18 mouse cellular contexts compared by ENCODE assay signal in genomic region chr2:91977960-91978359, GRCm38 (mm10). TPM values are rescaled to one million over a fixed set of nuclear protein-coding genes. Genes with fewer than 3 reads are reported as not detected.
A peak's percentile ranks its signal among the peaks of the same experiment; 100 is the strongest.
DNase-seq lines count a peak whose midpoint lies in the region; ATAC-seq and TF ChIP-seq lines count a peak whose summit lies in the region.
"Had no signal": no experiment of that assay in that cellular context is flagged by ENCODE, and none has a peak within 500 bp of the region (broad histone marks: within the 10 kb centered on the region; RNA-seq: fewer than 3 reads in every experiment).

No protein-coding gene starts in this region.

- peaks cover 27% of the 10 kb centered on the region for H3K4me1 ChIP-seq in forebrain, embryonic 14.5 days (ENCODE audit: control insufficient read depth, insufficient read depth, low read length)
- peaks cover 48% of the 10 kb centered on the region for H3K4me1 ChIP-seq in forebrain, embryonic 13.5 days
- H3K4me1 ChIP-seq in intestine, embryonic 15.5 days (replicated peaks), result peaks cover 27% of the 10 kb centered on the region
- H3K4me1 ChIP-seq in intestine, postnatal 0 days (replicated peaks; ENCODE audit: control insufficient read depth, insufficient read depth, low read length), result no peaks in the 10 kb centered on the region

- WGBS in forebrain, embryonic 14.5 days, result 90% methylated on average over 4 of the region's 4 CpGs
- WGBS in forebrain, embryonic 13.5 days, result 86% methylated on average over 4 of the region's 4 CpGs
- whole genome bisulfite sequencing in intestine, embryonic 15.5 days, result 78% methylated on average over 4 of the region's 4 CpGs
- 73% methylated on average over 4 of the region's 4 CpGs for WGBS in intestine, postnatal 0 days

- no peak for ATAC-seq in forebrain, embryonic 14.5 days
- no peak for ATAC-seq in forebrain, embryonic 13.5 days
- ATAC-seq in intestine, embryonic 15.5 days, result no peak
- ATAC-seq in intestine, postnatal 0 days, result no peak
- ATAC-seq in common myeloid progenitor, adult 5-6 weeks (replicated peaks; ENCODE audit: low read depth, poor library complexity, severe bottlenecking), result peak; percentile 76
- 0 out of 2 replicates have a peak, but pooled peaks have one; percentile 15 for ATAC-seq in monocyte, adult 5-6 weeks (replicated peaks; ENCODE audit: insufficient number of reproducible peaks, low FRiP score, low TSS enrichment, poor library complexity, severe bottlenecking)
- no peak for ATAC-seq in cerebellum, adult (ENCODE audit: insufficient number of reproducible peaks, low FRiP score, low TSS enrichment)

- peaks cover 30% of the 10 kb centered on the region for H3K27me3 ChIP-seq in forebrain, embryonic 14.5 days (replicated peaks; ENCODE audit: control insufficient read depth, insufficient read depth, low read length)
- H3K27me3 ChIP-seq in forebrain, embryonic 13.5 days, result peaks cover 39% of the 10 kb centered on the region
- peaks cover 31% of the 10 kb centered on the region for H3K27me3 ChIP-seq in intestine, embryonic 15.5 days (replicated peaks)
- peaks cover 28% of the 10 kb centered on the region for H3K27me3 ChIP-seq in intestine, postnatal 0 days (replicated peaks; ENCODE audit: control insufficient read depth, insufficient read depth, low read length)

- H3K36me3 ChIP-seq in forebrain, embryonic 14.5 days (ENCODE audit: control insufficient read depth, insufficient read depth, low read length), result no peaks in the 10 kb centered on the region
- H3K36me3 ChIP-seq in forebrain, embryonic 13.5 days (ENCODE audit: poor library complexity, severe bottlenecking), result no peaks in the 10 kb centered on the region
- H3K36me3 ChIP-seq in intestine, embryonic 15.5 days, result 0 out of 2 replicates have a peak, but pooled peaks cover 3% of the 10 kb centered on the region
- H3K36me3 ChIP-seq in intestine, postnatal 0 days (ENCODE audit: control insufficient read depth, insufficient read depth), result no peaks in the 10 kb centered on the region; the same call in 1 of the 2 replicates
- H3K36me3 ChIP-seq: hindbrain, embryonic 10.5 days had no signal

- H3K9me3 ChIP-seq in forebrain, embryonic 14.5 days (replicated peaks; ENCODE audit: control insufficient read depth, low read length), result no peaks in the 10 kb centered on the region
- H3K9me3 ChIP-seq in forebrain, embryonic 13.5 days (replicated peaks), result no peaks in the 10 kb centered on the region
- H3K9me3 ChIP-seq in intestine, embryonic 15.5 days, result no peaks in the 10 kb centered on the region
- no peaks in the 10 kb centered on the region for H3K9me3 ChIP-seq in intestine, postnatal 0 days (ENCODE audit: control insufficient read depth)
- H3K9me3 ChIP-seq: hindbrain, embryonic 10.5 days had no signal

- no peak overlapping the region for H3K4me3 ChIP-seq in forebrain, embryonic 14.5 days (ENCODE audit: low read depth, low read length)
- no peak overlapping the region for H3K4me3 ChIP-seq in forebrain, embryonic 13.5 days
- no peak overlapping the region for H3K4me3 ChIP-seq in intestine, embryonic 15.5 days (replicated peaks)
- no peak overlapping the region for H3K4me3 ChIP-seq in intestine, postnatal 0 days (ENCODE audit: low read depth, low read length)
- H3K4me3 ChIP-seq: hindbrain, embryonic 10.5 days had no signal

- TF ChIP-seq CTCF in intestine, postnatal 0 days (IDR thresholded peaks at IDR 0.05; ENCODE audit: low read depth), result no peak

- peak overlapping the region; percentile 21; the same call in 1 of the 2 replicates for H3K27ac ChIP-seq in forebrain, embryonic 14.5 days (ENCODE audit: low read depth, low read length)
- no peak overlapping the region for H3K27ac ChIP-seq in forebrain, embryonic 13.5 days
- peak overlapping the region; percentile 40 for H3K27ac ChIP-seq in intestine, embryonic 15.5 days
- H3K27ac ChIP-seq in intestine, postnatal 0 days (ENCODE audit: low read depth, low read length), result no peak overlapping the region
- H3K27ac ChIP-seq: hindbrain, embryonic 10.5 days had no signal

- H3K4me2 ChIP-seq in forebrain, embryonic 14.5 days (ENCODE audit: low read length), result no peak overlapping the region
- no peak overlapping the region for H3K4me2 ChIP-seq in forebrain, embryonic 13.5 days
- no peak overlapping the region for H3K4me2 ChIP-seq in intestine, embryonic 15.5 days (replicated peaks)
- H3K4me2 ChIP-seq in intestine, postnatal 0 days (replicated peaks; ENCODE audit: low read depth), result no peak overlapping the region

- DNase-seq in forebrain, embryonic 14.5 days (ENCODE audit: low spot score), result no peak
- DNase-seq in T-cell, adult 2 months (ENCODE audit: low spot score), result no peak
- DNase-seq: cerebellum, adult 11 months; gastrocnemius, postnatal 36 days; kidney, postnatal 25 days; thymus, postnatal 4 days had no signal

- H3K9ac ChIP-seq in forebrain, embryonic 14.5 days (ENCODE audit: low read length), result no peak overlapping the region
- H3K9ac ChIP-seq in forebrain, embryonic 13.5 days, result no peak overlapping the region
- H3K9ac ChIP-seq in intestine, embryonic 15.5 days, result no peak overlapping the region
- H3K9ac ChIP-seq in intestine, postnatal 0 days (ENCODE audit: low read depth, low read length), result no peak overlapping the region

RNA-seq across cellular contexts. Expression of gene Dgkz, which starts 2.3 kb away (rescaled TPM):
- 26.7 and 29.1 TPM in 2 replicates for polyA plus RNA-seq in forebrain, embryonic 14.5 days (2014; fragmentation: Nextera tagmentation; extraction: Ambion mirVana)
- 18.5 and 23.1 TPM in 2 replicates for polyA plus RNA-seq in forebrain, embryonic 13.5 days (2015; fragmentation: Nextera tagmentation; extraction: Ambion mirVana)
- 60.3 and 76.1 TPM in 2 replicates for polyA plus RNA-seq in intestine, embryonic 15.5 days (2015; fragmentation: Nextera tagmentation; extraction: Ambion mirVana)
- polyA plus RNA-seq in intestine, postnatal 0 days (2015; fragmentation: Nextera tagmentation; extraction: Ambion mirVana), result 53.2 and 56.8 TPM in 2 replicates
- total RNA-seq in common myeloid progenitor, adult 5-6 weeks (2017), result 102 and 117 TPM in 2 replicates
- 83.0 to 148 TPM (median 110 TPM) in 3 replicates for total RNA-seq in monocyte, adult 5-6 weeks (2017)

RNA-seq across cellular contexts. Expression of gene Gm9821, which starts 32.5 kb away (rescaled TPM):
- polyA plus RNA-seq in forebrain, embryonic 14.5 days (2014; fragmentation: Nextera tagmentation; extraction: Ambion mirVana), result 0.20 and 0.30 TPM in 2 replicates
- 0.18 and 0.41 TPM in 2 replicates for polyA plus RNA-seq in forebrain, embryonic 13.5 days (2015; fragmentation: Nextera tagmentation; extraction: Ambion mirVana)
- polyA plus RNA-seq in intestine, embryonic 15.5 days (2015; fragmentation: Nextera tagmentation; extraction: Ambion mirVana), result 0.44 and 0.73 TPM in 2 replicates
- 0.21 and 0.30 TPM in 2 replicates for polyA plus RNA-seq in intestine, postnatal 0 days (2015; fragmentation: Nextera tagmentation; extraction: Ambion mirVana)
- total RNA-seq in common myeloid progenitor, adult 5-6 weeks (2017), result 0.49 and 1.5 TPM in 2 replicates
- 0.29 to 0.97 TPM (median 0.32 TPM) in 3 replicates for total RNA-seq in monocyte, adult 5-6 weeks (2017)
- total RNA-seq: adrenal gland, adult 18-20 months; gastrocnemius, postnatal 36 days; layer of hippocampus, postnatal 10 days; left cerebral cortex, postnatal 25 days; liver, adult 2 months had no signal
- polyA plus RNA-seq: liver, adult 2 months; spleen, adult 2 months had no signal

RNA-seq across cellular contexts. Expression of gene Mdk, which starts 45.9 kb away (rescaled TPM):
- polyA plus RNA-seq in forebrain, embryonic 14.5 days (2014; fragmentation: Nextera tagmentation; extraction: Ambion mirVana), result 349 and 462 TPM in 2 replicates
- polyA plus RNA-seq in forebrain, embryonic 13.5 days (2015; fragmentation: Nextera tagmentation; extraction: Ambion mirVana), result 609 and 621 TPM in 2 replicates
- polyA plus RNA-seq in intestine, embryonic 15.5 days (2015; fragmentation: Nextera tagmentation; extraction: Ambion mirVana), result 534 and 652 TPM in 2 replicates
- polyA plus RNA-seq in intestine, postnatal 0 days (2015; fragmentation: Nextera tagmentation; extraction: Ambion mirVana), result 119 and 128 TPM in 2 replicates
- total RNA-seq in common myeloid progenitor, adult 5-6 weeks (2017), result 0.44 TPM in 1 of 2 replicates, not detected in the other
- total RNA-seq in monocyte, adult 5-6 weeks (2017), result 10.2 TPM in 1 of 3 replicates, not detected in the others
- total RNA-seq: liver, adult 2 months had no signal

RNA-seq across cellular contexts. Expression of gene Creb3l1, which starts 46.3 kb away (rescaled TPM):
- 0.80 and 1.3 TPM in 2 replicates for polyA plus RNA-seq in forebrain, embryonic 14.5 days (2014; fragmentation: Nextera tagmentation; extraction: Ambion mirVana)
- 0.52 and 0.71 TPM in 2 replicates for polyA plus RNA-seq in forebrain, embryonic 13.5 days (2015; fragmentation: Nextera tagmentation; extraction: Ambion mirVana)
- 16.8 and 18.7 TPM in 2 replicates for polyA plus RNA-seq in intestine, embryonic 15.5 days (2015; fragmentation: Nextera tagmentation; extraction: Ambion mirVana)
- polyA plus RNA-seq in intestine, postnatal 0 days (2015; fragmentation: Nextera tagmentation; extraction: Ambion mirVana), result 6.8 and 8.4 TPM in 2 replicates
- total RNA-seq in common myeloid progenitor, adult 5-6 weeks (2017), result 0.78 TPM in 1 of 2 replicates, not detected in the other
- 0.78 TPM in 1 of 3 replicates, not detected in the others for total RNA-seq in monocyte, adult 5-6 weeks (2017)

RNA-seq across cellular contexts. Expression of gene Chrm4, which starts 50.9 kb away (rescaled TPM):
- polyA plus RNA-seq in forebrain, embryonic 14.5 days (2014; fragmentation: Nextera tagmentation; extraction: Ambion mirVana), result 0.83 and 1.2 TPM in 2 replicates
- 0.83 and 0.88 TPM in 2 replicates for polyA plus RNA-seq in forebrain, embryonic 13.5 days (2015; fragmentation: Nextera tagmentation; extraction: Ambion mirVana)
- 0.23 and 0.25 TPM in 2 replicates for polyA plus RNA-seq in intestine, embryonic 15.5 days (2015; fragmentation: Nextera tagmentation; extraction: Ambion mirVana)
- 0.24 and 0.26 TPM in 2 replicates for polyA plus RNA-seq in intestine, postnatal 0 days (2015; fragmentation: Nextera tagmentation; extraction: Ambion mirVana)
- 0.96 TPM in 1 of 2 replicates, not detected in the other for total RNA-seq in common myeloid progenitor, adult 5-6 weeks (2017)
- total RNA-seq in monocyte, adult 5-6 weeks (2017), result 0.29 TPM in 1 of 3 replicates, not detected in the others
- total RNA-seq: gastrocnemius, postnatal 36 days; liver, adult 2 months had no signal
- polyA plus RNA-seq: liver, adult 2 months had no signal

Comparison
In these comparisons a context has a peak if more than half of its experiments do, and no peak if none do; other contexts are left out.
1. H3K27ac ChIP-seq: peak in forebrain, embryonic 14.5 days (single experiment) and intestine, embryonic 15.5 days (single experiment); none in forebrain, embryonic 13.5 days (single experiment) and intestine, postnatal 0 days (single experiment).
2. ATAC-seq: peak in common myeloid progenitor, adult 5-6 weeks (single experiment) and monocyte, adult 5-6 weeks (single experiment); none in forebrain, embryonic 14.5 days (single experiment), forebrain, embryonic 13.5 days (single experiment), intestine, embryonic 15.5 days (single experiment), intestine, postnatal 0 days (single experiment) and cerebellum, adult (single experiment).